ENCODE assay signal across 30 mouse cellular contexts in genomic region chr10:24271077-24271637, GRCm38 (mm10). TPM values are rescaled to one million over a fixed set of nuclear protein-coding genes. Genes with fewer than 3 reads are reported as not detected.
DNase-seq lines count a peak whose midpoint lies in the region; ATAC-seq and TF ChIP-seq lines count a peak whose summit lies in the region.
"Had no signal": no experiment of that assay in that cellular context is flagged by ENCODE, and none has a peak within 500 bp of the region (broad histone marks: within the 10 kb centered on the region; RNA-seq: fewer than 3 reads in every experiment).

No protein-coding gene starts in this region.

- no peak for ATAC-seq in heart, postnatal 0 days (ENCODE audit: insufficient read depth, low read depth)
- peak; percentile 54 for ATAC-seq in megakaryocyte progenitor cell, adult 5-6 weeks (replicated peaks; ENCODE audit: poor library complexity)
- ATAC-seq: activated CD4-positive, CD25-positive, alpha-beta regulatory T cell, adult 4 months; forebrain, embryonic 13.5 days; liver, embryonic 12.5 days; liver, postnatal 0 days had no signal

- no peak for DNase-seq in heart, postnatal 0 days (ENCODE audit: low spot score)
- DNase-seq in heart, postnatal 25 days (ENCODE audit: low spot score): no peak
- DNase-seq in layer of hippocampus, adult 2 months (ENCODE audit: low spot score in 2 of 2): no peak
- DNase-seq in layer of hippocampus, adult 8-10 months (ENCODE audit: low spot score in 2 of 2): no peak
- DNase-seq in adipocyte (ENCODE audit: low spot score): peak; percentile 8
- DNase-seq in thymus, postnatal 25 days: no peak
- DNase-seq: adrenal gland, adult 8-10 months; cerebellum, adult 8-10 months; cerebellum, postnatal 25 days; gastrocnemius, adult 2 months; gastrocnemius, postnatal 36 days; heart, adult 2 months; heart, postnatal 4 days; kidney, adult 2 months; kidney, postnatal 25 days; liver, postnatal 0 days; lung, postnatal 14 days had no signal

- no peak overlapping the region for H3K4me3 ChIP-seq in heart, postnatal 0 days (ENCODE audit: low read depth, low read length)
- no peak overlapping the region for H3K4me3 ChIP-seq in layer of hippocampus, adult 2 months
- H3K4me3 ChIP-seq: embryonic facial prominence, embryonic 10.5 days; embryonic facial prominence, embryonic 15.5 days; forebrain, embryonic 13.5 days; gastrocnemius, adult 2 months; heart, adult 2 months; hindbrain, embryonic 13.5 days; limb, embryonic 13.5 days; liver, embryonic 12.5 days; neural tube, embryonic 13.5 days had no signal

- no peak for TF ChIP-seq CTCF in heart, postnatal 0 days (IDR thresholded peaks at IDR 0.05; ENCODE audit: low read depth)
- no peak for TF ChIP-seq CTCF in layer of hippocampus, adult 2 months (conservative IDR thresholded peaks at IDR 0.05)

- 59% methylated on average over 6 of the region's 6 CpGs for WGBS in heart, postnatal 0 days

- intact Hi-C loops in heart, postnatal 25 days (cut with DNase I): no loop called here

- no peak overlapping the region for H3K9ac ChIP-seq in heart, postnatal 0 days (replicated peaks; ENCODE audit: low read depth, low read length)
- H3K9ac ChIP-seq: embryonic facial prominence, embryonic 15.5 days; forebrain, embryonic 13.5 days; hindbrain, embryonic 13.5 days; limb, embryonic 13.5 days; liver, embryonic 12.5 days; liver, postnatal 0 days; neural tube, embryonic 13.5 days had no signal

- TF ChIP-seq EP300 in heart, postnatal 0 days (IDR thresholded peaks at IDR 0.05; ENCODE audit: low read depth): no peak

- H3K27ac ChIP-seq in heart, postnatal 0 days (ENCODE audit: low read depth): peak overlapping the region; percentile 34; the same call in 1 of the 2 replicates
- peak overlapping the region; percentile 36; the same call in 1 of the 2 replicates for H3K27ac ChIP-seq in layer of hippocampus, adult 2 months
- H3K27ac ChIP-seq: embryonic facial prominence, embryonic 10.5 days; embryonic facial prominence, embryonic 15.5 days; forebrain, embryonic 13.5 days; gastrocnemius, adult 2 months; heart, adult 2 months; hindbrain, embryonic 13.5 days; limb, embryonic 13.5 days; liver, embryonic 12.5 days; neural tube, embryonic 13.5 days had no signal

- no peaks in the 10 kb centered on the region for H3K9me3 ChIP-seq in heart, postnatal 0 days (replicated peaks; ENCODE audit: control insufficient read depth, low read length)
- H3K9me3 ChIP-seq: embryonic facial prominence, embryonic 10.5 days; embryonic facial prominence, embryonic 15.5 days; forebrain, embryonic 13.5 days; hindbrain, embryonic 13.5 days; limb, embryonic 13.5 days; liver, embryonic 12.5 days; neural tube, embryonic 13.5 days had no signal

- H3K36me3 ChIP-seq in heart, postnatal 0 days (replicated peaks; ENCODE audit: control insufficient read depth, insufficient read depth, low read length): no peaks in the 10 kb centered on the region
- H3K36me3 ChIP-seq: embryonic facial prominence, embryonic 10.5 days; embryonic facial prominence, embryonic 15.5 days; hindbrain, embryonic 13.5 days; limb, embryonic 13.5 days; liver, embryonic 12.5 days; neural tube, embryonic 13.5 days had no signal

- no peaks in the 10 kb centered on the region for H3K4me1 ChIP-seq in heart, postnatal 0 days (ENCODE audit: control insufficient read depth, insufficient read depth)
- H3K4me1 ChIP-seq: embryonic facial prominence, embryonic 15.5 days; forebrain, embryonic 13.5 days; hindbrain, embryonic 13.5 days; limb, embryonic 13.5 days; liver, embryonic 12.5 days; neural tube, embryonic 13.5 days had no signal

- H3K4me2 ChIP-seq in heart, postnatal 0 days (ENCODE audit: low read depth, low read length): no peak overlapping the region
- H3K4me2 ChIP-seq: embryonic facial prominence, embryonic 15.5 days; forebrain, embryonic 13.5 days; hindbrain, embryonic 13.5 days; limb, embryonic 13.5 days; liver, embryonic 12.5 days; midbrain, embryonic 11.5 days; neural tube, embryonic 13.5 days had no signal

- H3K27me3 ChIP-seq in heart, postnatal 0 days (ENCODE audit: control insufficient read depth, insufficient read depth, low read length): no peaks in the 10 kb centered on the region
- H3K27me3 ChIP-seq: CH12.LX; embryonic facial prominence, embryonic 15.5 days; forebrain, embryonic 13.5 days; hindbrain, embryonic 13.5 days; limb, embryonic 13.5 days; liver, embryonic 12.5 days; neural tube, embryonic 13.5 days had no signal

RNA-seq across cellular contexts. Expression of gene Moxd1, which starts 47.8 kb away (rescaled TPM):
- 0.46 and 3.2 TPM in 2 replicates for total RNA-seq in heart, postnatal 0 days (2014; rRNA removed; ENCODE audit: low replicate concordance)
- polyA plus RNA-seq in heart, postnatal 0 days (2015; fragmentation: Nextera tagmentation; extraction: Ambion mirVana): 1.5 and 2.6 TPM in 2 replicates
- total RNA-seq in heart, postnatal 25 days (2021): 1 to 10 TPM in 1 of 2 experiments, under 1 TPM in 1; 0.28 to 1.0 TPM
- total RNA-seq in layer of hippocampus, adult 2 months (2021): 10 to 100 TPM; 10.8 to 15.8 TPM
- 10 to 100 TPM in 1 of 4 experiments, 1 to 10 TPM in 3; 7.0 to 10.9 (median 7.5) TPM for total RNA-seq in layer of hippocampus, adult 8-10 months (2022)
- total RNA-seq in megakaryocyte progenitor cell, adult 5-6 weeks (2015): not detected in 2 replicates
- total RNA-seq in megakaryocyte progenitor cell, adult 5-6 weeks (2017): not detected in 2 replicates
- total RNA-seq: CH12.LX; megakaryocyte, adult 5-6 weeks had no signal
- polyA plus RNA-seq: activated CD4-positive, CD25-positive, alpha-beta regulatory T cell, adult 4 months; C2C12; liver, postnatal 0 days had no signal
